Mouse (Mus musculus) testis, adult 2 months (tissue): ENCODE measurements around the gene Glrx.

Experiments
- CTCF ChIP-seq: fragments of 200-500 bp; IDR thresholded peaks from 2 replicates; pipeline ENCODE4 v1.5.1; 2012; ENCODE audit warnings: low read depth, mild to moderate bottlenecking, inconsistent platforms, low read length, moderate library complexity; ENCODE audit not compliant: control insufficient read depth, insufficient read depth, insufficient replicate concordance
- POLR2A ChIP-seq: fragments of 200-500 bp; IDR thresholded peaks from 2 replicates; pipeline ENCODE4 v1.6.1; 2012; ENCODE audit warnings: low read depth, mild to moderate bottlenecking, inconsistent platforms, low read length, moderate library complexity; ENCODE audit not compliant: control insufficient read depth

GRCm38 (mm10) chr13:75825388-75825787 is 14.3 kb upstream of the Glrx start:
- TF ChIP-seq CTCF: no peak
- TF ChIP-seq POLR2A: no peak
